Mouse (Mus musculus): ENCODE results near the gene Abl2. TPM values are rescaled to one million over a fixed set of nuclear protein-coding genes. Genes with fewer than 3 reads are reported as not detected.
"Not testable (repeated sequence)": the region's sequence is repeated elsewhere in the genome, so short reads cannot be mapped to it uniquely, and the experiment has no call there.

Abl2 gene
- 5.8 and 6.0 TPM in 2 replicates for polyA plus RNA-seq (2016; fragmentation: Nextera tagmentation; extraction: Ambion mirVana)

- Histone ChIP-seq H3K36me3 (replicated peaks) (no peaks in the 10 kb centered on the region), H3K27me3 (replicated peaks; ENCODE audit: low read depth, poor library complexity, severe bottlenecking) (no peaks in the 10 kb centered on the region), H3K27ac (replicated peaks) (peak within 1 kb of the TSS; percentile 99), H3K9me3 (no peaks in the 10 kb centered on the region), H3K4me3 (peak within 1 kb of the TSS; percentile 99), H3K4me1 (peaks cover 17% of the 10 kb centered on the region)
- WGBS: 10% methylated on average over 60 of the region's 60 CpGs
- peak; percentile 93 for DNase-seq (ENCODE audit: low spot score)
Observed at GRCm38 (mm10) chr1:156558024-156558930, at the start of gene Abl2. TSS of gene Abl2 (plus strand) at chr1:156558786.

- no peaks in the 10 kb centered on the region for H3K36me3 ChIP-seq (replicated peaks)
- 0 out of 2 replicates have a peak, but pooled peaks cover 2% of the 10 kb centered on the region for H3K4me1 ChIP-seq
- DNase-seq (ENCODE audit: low spot score): no peak
- no peaks in the 10 kb centered on the region for H3K27me3 ChIP-seq (replicated peaks; ENCODE audit: low read depth, poor library complexity, severe bottlenecking)
- no peaks in the 10 kb centered on the region for H3K9me3 ChIP-seq
- WGBS: 85% methylated on average over 3 of the region's 3 CpGs
- no peak overlapping the region for H3K27ac ChIP-seq (replicated peaks)
- H3K4me3 ChIP-seq: no peak overlapping the region
Observed at GRCm38 (mm10) chr1:156520136-156520780, 38.3 kb upstream of the Abl2 start.

GRCm38 (mm10) chr1:156521796-156522517, 36.6 kb upstream of the Abl2 start:
- Histone ChIP-seq H3K4me3 (no peak overlapping the region), H3K36me3 (replicated peaks) (no peaks in the 10 kb centered on the region), H3K4me1 (0 out of 2 replicates have a peak, but pooled peaks cover 2% of the 10 kb centered on the region), H3K27me3 (replicated peaks; ENCODE audit: low read depth, poor library complexity, severe bottlenecking) (no peaks in the 10 kb centered on the region), H3K27ac (replicated peaks) (no peak overlapping the region), H3K9me3 (no peaks in the 10 kb centered on the region)
- WGBS: 77% methylated on average over 15 of the region's 15 CpGs
- no peak for DNase-seq (ENCODE audit: low spot score)

- DNase-seq (ENCODE audit: low spot score); H3K9me3 ChIP-seq; H3K4me3 ChIP-seq; H3K27ac ChIP-seq (replicated peaks); H3K36me3 ChIP-seq (replicated peaks); H3K27me3 ChIP-seq (replicated peaks; ENCODE audit: low read depth, poor library complexity, severe bottlenecking); H3K4me1 ChIP-seq: not testable (repeated sequence)
- 95% methylated on average over 22 of the region's 22 CpGs for whole genome bisulfite sequencing
Observed at GRCm38 (mm10) chr1:156523842-156524241, 34.7 kb upstream of the Abl2 start, which contains the start of gene Gm10031. TSS of gene Gm10031 (plus strand) at chr1:156524012.

GRCm38 (mm10) chr1:156532476-156533175, 26.0 kb upstream of the Abl2 start:
- DNase-seq (ENCODE audit: low spot score); H3K4me1 ChIP-seq; H3K27ac ChIP-seq (replicated peaks); H3K9me3 ChIP-seq; H3K36me3 ChIP-seq (replicated peaks); H3K4me3 ChIP-seq; H3K27me3 ChIP-seq (replicated peaks; ENCODE audit: low read depth, poor library complexity, severe bottlenecking): not testable (repeated sequence)
- WGBS: 90% methylated on average over 16 of the region's 16 CpGs

- H3K4me3 ChIP-seq: no peak overlapping the region
- H3K27me3 ChIP-seq (replicated peaks; ENCODE audit: low read depth, poor library complexity, severe bottlenecking): no peaks in the 10 kb centered on the region
- WGBS: 85% methylated on average over 3 of the region's 3 CpGs
- no peak for DNase-seq (ENCODE audit: low spot score)
- H3K27ac ChIP-seq (replicated peaks): no peak overlapping the region
- no peaks in the 10 kb centered on the region for H3K36me3 ChIP-seq (replicated peaks)
- no peaks in the 10 kb centered on the region for H3K9me3 ChIP-seq
- no peaks in the 10 kb centered on the region for H3K4me1 ChIP-seq
Observed at GRCm38 (mm10) chr1:156533483-156533882, 25.1 kb upstream of the Abl2 start.

- Histone ChIP-seq H3K9me3 (no peaks in the 10 kb centered on the region), H3K4me1 (no peaks in the 10 kb centered on the region), H3K27ac (replicated peaks) (no peak overlapping the region), H3K4me3 (no peak overlapping the region), H3K36me3 (replicated peaks) (no peaks in the 10 kb centered on the region), H3K27me3 (replicated peaks; ENCODE audit: low read depth, poor library complexity, severe bottlenecking) (no peaks in the 10 kb centered on the region)
- 81% methylated on average over 4 of the region's 4 CpGs for WGBS
- DNase-seq (ENCODE audit: low spot score): no peak
Observed at GRCm38 (mm10) chr1:156533911-156534310, 24.7 kb upstream of the Abl2 start.

GRCm38 (mm10) chr1:156537031-156537430, 21.6 kb upstream of the Abl2 start:
- 81% methylated on average over 2 of the region's 2 CpGs for WGBS
- Histone ChIP-seq H3K27ac (replicated peaks) (no peak overlapping the region), H3K36me3 (replicated peaks) (no peaks in the 10 kb centered on the region), H3K4me3 (no peak overlapping the region), H3K4me1 (no peaks in the 10 kb centered on the region), H3K9me3 (no peaks in the 10 kb centered on the region), H3K27me3 (replicated peaks; ENCODE audit: low read depth, poor library complexity, severe bottlenecking) (no peaks in the 10 kb centered on the region)
- DNase-seq (ENCODE audit: low spot score): no peak

GRCm38 (mm10) chr1:156537701-156538100, 20.9 kb upstream of the Abl2 start:
- Histone ChIP-seq H3K27me3 (replicated peaks; ENCODE audit: low read depth, poor library complexity, severe bottlenecking) (no peaks in the 10 kb centered on the region), H3K4me3 (no peak overlapping the region), H3K9me3 (no peaks in the 10 kb centered on the region), H3K36me3 (replicated peaks) (no peaks in the 10 kb centered on the region), H3K27ac (replicated peaks) (no peak overlapping the region), H3K4me1 (no peaks in the 10 kb centered on the region)
- WGBS: 87% methylated on average over 6 of the region's 6 CpGs
- DNase-seq (ENCODE audit: low spot score): no peak

- H3K9me3 ChIP-seq: no peaks in the 10 kb centered on the region
- no peak for DNase-seq (ENCODE audit: low spot score)
- no peaks in the 10 kb centered on the region for H3K4me1 ChIP-seq
- H3K27ac ChIP-seq (replicated peaks): no peak overlapping the region
- no peaks in the 10 kb centered on the region for H3K36me3 ChIP-seq (replicated peaks)
- H3K27me3 ChIP-seq (replicated peaks; ENCODE audit: low read depth, poor library complexity, severe bottlenecking): no peaks in the 10 kb centered on the region
- no peak overlapping the region for H3K4me3 ChIP-seq
- WGBS: 81% methylated on average over 3 of the region's 3 CpGs
Observed at GRCm38 (mm10) chr1:156538382-156538781, 20.2 kb upstream of the Abl2 start.

- no peaks in the 10 kb centered on the region for H3K27me3 ChIP-seq (replicated peaks; ENCODE audit: low read depth, poor library complexity, severe bottlenecking)
- no peak overlapping the region for H3K27ac ChIP-seq (replicated peaks)
- no peaks in the 10 kb centered on the region for H3K36me3 ChIP-seq (replicated peaks)
- WGBS: 49% methylated on average over 4 of the region's 4 CpGs
- DNase-seq (ENCODE audit: low spot score): no peak
- H3K4me1 ChIP-seq: peaks cover 4% of the 10 kb centered on the region
- H3K9me3 ChIP-seq: no peaks in the 10 kb centered on the region
- no peak overlapping the region for H3K4me3 ChIP-seq
Observed at GRCm38 (mm10) chr1:156539787-156540560, 18.6 kb upstream of the Abl2 start.
